Mouse (Mus musculus): ENCODE measurements at regions not wholly inside any gene's neighbourhood (a gene's known extent, or its start where the extent isn't known, plus 50 kb on each side); places are given as distances from the start of the nearest gene placed in this dataset.
"Not testable (repeated sequence)": the region's sequence is repeated elsewhere in the genome, so short reads cannot be mapped to it uniquely, and the experiment has no call there.

DNA sequence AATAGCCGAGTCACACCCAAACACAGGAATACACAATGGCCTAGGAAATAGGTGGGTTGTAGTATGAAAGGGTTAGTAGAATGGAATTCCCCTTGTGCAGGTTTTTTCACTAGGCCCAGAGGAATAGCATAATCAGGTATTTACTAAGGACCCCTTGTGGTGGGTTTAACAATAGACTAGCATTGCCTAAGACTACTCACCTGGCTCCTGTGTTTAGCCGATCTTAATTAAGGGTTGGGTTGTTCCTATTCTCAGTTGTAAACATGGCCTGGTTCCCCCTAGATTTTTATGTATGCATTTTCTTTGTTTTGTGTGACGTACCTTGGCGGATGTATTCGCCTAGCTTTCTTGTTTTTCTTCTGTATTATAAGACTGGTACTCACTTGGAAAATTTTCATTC, 90.8 kb upstream of the Srd5a2 start:
- not testable (repeated sequence) for ATAC-seq (replicated peaks; ENCODE audit: low FRiP score, low TSS enrichment, poor library complexity, severe bottlenecking)

DNA sequence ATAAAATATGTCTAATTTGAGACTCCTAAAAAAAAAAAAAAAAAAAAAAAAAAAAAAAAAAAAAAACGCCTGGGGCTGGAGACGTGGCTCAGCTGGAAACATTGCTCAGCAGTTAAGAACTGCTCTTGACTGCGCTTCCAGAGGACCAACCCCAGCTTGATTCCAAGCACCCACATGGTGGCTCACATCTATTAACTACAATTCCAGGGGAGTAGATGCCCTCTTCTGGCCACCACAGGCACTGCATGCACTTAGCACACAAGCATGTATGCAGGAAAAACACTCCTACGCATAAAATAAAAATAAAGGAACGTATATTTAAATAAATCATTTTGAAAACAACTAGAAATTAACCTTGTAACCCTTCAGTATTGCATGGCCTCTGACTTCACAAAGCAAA, 87.3 kb upstream of the Srd5a2 start:
- 0 out of 2 replicates have a peak, but pooled peaks have one; percentile 50 for ATAC-seq (replicated peaks; ENCODE audit: low FRiP score, low TSS enrichment, poor library complexity, severe bottlenecking)

DNA sequence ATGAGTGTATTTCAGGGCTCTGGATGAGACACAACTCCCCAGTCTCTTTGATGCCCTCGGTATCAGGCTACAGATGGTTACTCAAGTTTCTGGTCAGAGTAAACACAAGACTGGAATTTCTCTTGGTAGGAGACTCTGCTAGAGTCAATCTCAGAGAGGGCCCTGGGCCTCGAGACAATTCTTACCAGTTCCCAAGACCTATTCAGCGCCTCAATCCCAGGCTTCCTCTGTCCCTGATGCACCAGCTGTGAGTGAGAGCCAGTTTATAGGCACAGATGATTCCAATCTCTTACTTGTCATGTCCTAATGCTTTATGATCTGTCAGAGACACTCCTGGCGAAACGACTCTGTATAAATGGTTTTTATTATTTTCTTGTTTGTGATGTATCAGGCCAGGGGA, 83.8 kb upstream of the Srd5a2 start:
- no peak for ATAC-seq (replicated peaks; ENCODE audit: low FRiP score, low TSS enrichment, poor library complexity, severe bottlenecking)

DNA sequence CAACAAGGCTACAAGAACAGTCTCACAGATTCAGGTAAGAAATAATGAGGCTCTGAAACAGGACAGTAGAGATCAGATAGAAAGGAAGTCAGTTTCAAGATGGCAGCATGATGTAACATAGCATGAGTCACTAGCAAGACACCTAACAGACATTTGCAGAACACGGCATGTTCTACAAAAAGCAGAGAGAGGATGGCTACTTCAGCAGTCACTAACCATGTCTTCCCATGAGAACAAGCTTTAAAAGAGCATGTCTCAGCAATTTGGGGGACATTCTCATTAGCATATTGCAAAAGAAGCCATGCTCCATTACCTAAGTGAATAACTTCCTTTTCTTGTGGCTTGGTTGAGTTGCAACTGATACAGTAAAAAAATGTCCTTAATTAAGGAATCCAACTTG, 75.2 kb upstream of the Srd5a2 start:
- ATAC-seq (replicated peaks; ENCODE audit: low FRiP score, low TSS enrichment, poor library complexity, severe bottlenecking), result no peak

DNA sequence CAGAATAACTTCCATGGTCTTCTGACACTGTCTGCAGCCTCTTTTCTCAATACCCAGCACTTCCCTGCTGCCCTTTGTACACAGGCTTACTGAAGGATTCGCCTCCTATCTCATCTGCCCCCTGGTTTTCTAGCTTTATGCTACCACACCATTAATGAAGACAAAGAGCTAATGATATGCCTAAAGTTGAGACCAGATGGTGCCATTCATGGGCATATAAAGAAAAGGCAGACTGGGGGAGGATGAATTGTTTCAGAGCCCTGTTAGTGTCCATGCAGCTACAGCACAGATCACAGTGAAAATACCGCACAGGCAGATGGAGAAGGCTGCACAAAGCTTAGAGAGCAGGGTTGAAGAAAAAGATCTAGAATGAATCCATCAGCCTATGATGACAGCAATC, 73.3 kb upstream of the Srd5a2 start:
- ATAC-seq (replicated peaks; ENCODE audit: low FRiP score, low TSS enrichment, poor library complexity, severe bottlenecking), result no peak

All from megakaryocyte-erythroid progenitor cell, adult 5-6 weeks (primary cell).